Comparison of ENCODE assay signal across 22 mouse cellular contexts in genomic region chr2:15926041-15926440, GRCm38 (mm10).
"Had no signal": no experiment of that assay in that cellular context is flagged by ENCODE, and none has a peak within 500 bp of the region (broad histone marks: within the 10 kb centered on the region; RNA-seq: fewer than 3 reads in every experiment).

No protein-coding gene starts in this region.

- H3K4me2 ChIP-seq: lung, embryonic 15.5 days; midbrain, embryonic 12.5 days; neural tube, embryonic 13.5 days; neural tube, embryonic 15.5 days had no signal

- H3K4me3 ChIP-seq: lung, embryonic 15.5 days; megakaryocyte, embryonic 14.5 days; midbrain, embryonic 10.5 days; midbrain, embryonic 12.5 days; myocyte; neural tube, embryonic 13.5 days; neural tube, embryonic 15.5 days had no signal

- H3K4me1 ChIP-seq: lung, embryonic 15.5 days; megakaryocyte, embryonic 14.5 days; midbrain, embryonic 12.5 days; neural tube, embryonic 13.5 days; neural tube, embryonic 15.5 days had no signal

- ATAC-seq: liver, postnatal 0 days; lung, postnatal 0 days; midbrain, embryonic 16.5 days had no signal

- H3K9ac ChIP-seq: liver, postnatal 0 days; lung, embryonic 15.5 days; midbrain, embryonic 12.5 days; neural tube, embryonic 13.5 days; neural tube, embryonic 15.5 days had no signal

- H3K9me3 ChIP-seq: lung, embryonic 15.5 days; megakaryocyte, embryonic 14.5 days; midbrain, embryonic 10.5 days; midbrain, embryonic 12.5 days; neural tube, embryonic 13.5 days; neural tube, embryonic 15.5 days had no signal

- H3K36me3 ChIP-seq: lung, embryonic 15.5 days; midbrain, embryonic 10.5 days; midbrain, embryonic 12.5 days; neural tube, embryonic 13.5 days; neural tube, embryonic 15.5 days had no signal

- H3K27me3 ChIP-seq: lung, embryonic 15.5 days; megakaryocyte, embryonic 14.5 days; midbrain, embryonic 12.5 days; neural tube, embryonic 13.5 days; neural tube, embryonic 15.5 days had no signal

- H3K27ac ChIP-seq: lung, embryonic 15.5 days; macrophage; midbrain, embryonic 10.5 days; midbrain, embryonic 12.5 days; neural tube, embryonic 13.5 days; neural tube, embryonic 15.5 days had no signal

- DNase-seq: liver, postnatal 0 days; lung, adult 2 months; lung, postnatal 14 days; lung, postnatal 36 days; midbrain, embryonic 14.5 days; right cerebral cortex, adult 18-20 months; right cerebral cortex, postnatal 25 days; right cerebral cortex, postnatal 4 days; spleen, adult 18-20 months; thymus, adult 18-20 months; thymus, postnatal 25 days; thymus, postnatal 4 days had no signal
